Mouse (Mus musculus): Measurements from ENCODE around the gene Rusc2.
A peak's percentile ranks its signal among the peaks of the same experiment; 100 is the strongest.

Gene Rusc2

GRCm38 (mm10) chr4:43384541-43384940, 2.8 kb downstream of the Rusc2 start:
- DNase-seq (ENCODE audit: low spot score), result no peak

- DNase-seq (ENCODE audit: low spot score), result no peak
Measured at GRCm38 (mm10) chr4:43386932-43387331, 5.2 kb downstream of the Rusc2 start.

GRCm38 (mm10) chr4:43389390-43389789, 7.6 kb downstream of the Rusc2 start:
- no peak for DNase-seq (ENCODE audit: low spot score)

- no peak for DNase-seq (ENCODE audit: low spot score)
Measured at GRCm38 (mm10) chr4:43389845-43390440, 8.2 kb downstream of the Rusc2 start.

GRCm38 (mm10) chr4:43391521-43392050, 9.8 kb downstream of the Rusc2 start:
- DNase-seq (ENCODE audit: low spot score), result no peak

- DNase-seq (ENCODE audit: low spot score), result peak; percentile 64
Measured at GRCm38 (mm10) chr4:43394345-43394891, 12.6 kb downstream of the Rusc2 start.

GRCm38 (mm10) chr4:43395147-43395546, 13.4 kb downstream of the Rusc2 start:
- no peak for DNase-seq (ENCODE audit: low spot score)

- DNase-seq (ENCODE audit: low spot score), result no peak
Measured at GRCm38 (mm10) chr4:43395836-43396235, 14.1 kb downstream of the Rusc2 start.

- no peak for DNase-seq (ENCODE audit: low spot score)
Measured at GRCm38 (mm10) chr4:43396381-43396780, 14.6 kb downstream of the Rusc2 start.

GRCm38 (mm10) chr4:43398014-43398413, 16.2 kb downstream of the Rusc2 start:
- DNase-seq (ENCODE audit: low spot score), result no peak

- DNase-seq (ENCODE audit: low spot score), result no peak
Measured at GRCm38 (mm10) chr4:43398829-43399331, 17.1 kb downstream of the Rusc2 start.

GRCm38 (mm10) chr4:43399391-43400131, 17.8 kb downstream of the Rusc2 start:
- DNase-seq (ENCODE audit: low spot score), result no peak

GRCm38 (mm10) chr4:43400976-43401375, 19.2 kb downstream of the Rusc2 start:
- peak; percentile 66 for DNase-seq (ENCODE audit: low spot score)

- DNase-seq (ENCODE audit: low spot score), result no peak
Measured at GRCm38 (mm10) chr4:43401486-43401885, 19.7 kb downstream of the Rusc2 start.

- no peak for DNase-seq (ENCODE audit: low spot score)
Measured at GRCm38 (mm10) chr4:43402212-43402611, 20.4 kb downstream of the Rusc2 start.

GRCm38 (mm10) chr4:43404697-43405096, 22.9 kb downstream of the Rusc2 start:
- no peak for DNase-seq (ENCODE audit: low spot score)

GRCm38 (mm10) chr4:43406162-43406971, 24.6 kb downstream of the Rusc2 start:
- peak; percentile 94 for DNase-seq (ENCODE audit: low spot score)

- no peak for DNase-seq (ENCODE audit: low spot score)
Measured at GRCm38 (mm10) chr4:43407071-43407920, 25.5 kb downstream of the Rusc2 start.

GRCm38 (mm10) chr4:43414761-43415160, 33.0 kb downstream of the Rusc2 start:
- no peak for DNase-seq (ENCODE audit: low spot score)

GRCm38 (mm10) chr4:43415221-43416070, 33.7 kb downstream of the Rusc2 start:
- DNase-seq (ENCODE audit: low spot score), result no peak

All from embryo, embryonic 10.5 days (tissue).